Mouse (Mus musculus): ENCODE data around the gene Galnt7. TPM values are rescaled to one million over a fixed set of nuclear protein-coding genes. Genes with fewer than 3 reads are reported as not detected.
"Not testable (repeated sequence)": the region's sequence is repeated elsewhere in the genome, so short reads cannot be mapped to it uniquely, and the experiment has no call there.

Galnt7 gene
- total RNA-seq, 2 experiments from 2014 or later = 5.7 to 6.5 TPM

GRCm38 (mm10) chr8:57511316-57512118 is 141.3 kb downstream of the Galnt7 start, which contains the start of gene Hmgb2:
TSS of gene Hmgb2 (plus strand) at chr8:57511907.
- intact Hi-C loops (cut with DNase I) = loop anchor here (1.0 to 5.0 kb wide), 3 partner anchors 19 to 79 kb away; partner anchors contain the start of gene Sap30
- DNase-seq = peak; percentile 100

GRCm38 (mm10) chr8:57510791-57511315 is 142.0 kb downstream of the Galnt7 start:
- DNase-seq = no peak
- intact Hi-C loops (cut with DNase I) = loop anchor here (1.0 to 5.0 kb wide), 2 partner anchors 24 to 79 kb away; partner anchors contain the start of gene Sap30

- no peak for DNase-seq
- intact Hi-C loops (cut with DNase I) = loop anchor here (5.0 kb wide), 1 partner anchor 166 kb away; no protein-coding TSS in a partner anchor
Observed at GRCm38 (mm10) chr8:57508657-57509056, 144.2 kb downstream of the Galnt7 start.

- intact Hi-C loops (cut with DNase I) = loop anchor here (5.0 kb wide), 1 partner anchor 165 kb away; no protein-coding TSS in a partner anchor
Observed at GRCm38 (mm10) chr8:57507556-57508063, 145.2 kb downstream of the Galnt7 start.

GRCm38 (mm10) chr8:57505500-57505899 is 147.3 kb downstream of the Galnt7 start:
- intact Hi-C loops (cut with DNase I) = loop anchor here (5.0 kb wide), 1 partner anchor 163 kb away; no protein-coding TSS in a partner anchor
- not testable (repeated sequence) for DNase-seq

More at GRCm38 (mm10) chr8:57507556-57508063, 145.2 kb downstream of the Galnt7 start:
- no peak for DNase-seq

- peak; percentile 60 to 66 for DNase-seq
- intact Hi-C loops (cut with DNase I) = no loop called here
Observed at GRCm38 (mm10) chr8:57503641-57504040, 149.2 kb downstream of the Galnt7 start.

GRCm38 (mm10) chr8:57498847-57499511 is 153.9 kb downstream of the Galnt7 start:
- intact Hi-C loops (cut with DNase I) = no loop called here
- peak; percentile 67 to 76 for DNase-seq

GRCm38 (mm10) chr8:57498494-57498846 is 154.4 kb downstream of the Galnt7 start:
- intact Hi-C loops (cut with DNase I) = no loop called here
- DNase-seq = no peak

- intact Hi-C loops (cut with DNase I) = no loop called here
Observed at GRCm38 (mm10) chr8:57491873-57492272, 161.0 kb downstream of the Galnt7 start.

GRCm38 (mm10) chr8:57489896-57490295 is 162.9 kb downstream of the Galnt7 start:
- intact Hi-C loops (cut with DNase I) = loop anchor here (5.0 kb wide), 3 partner anchors 58 to 168 kb away; partner anchors contain the start of gene Hand2
- no peak for DNase-seq

More at GRCm38 (mm10) chr8:57491873-57492272, 161.0 kb downstream of the Galnt7 start:
- DNase-seq = no peak

- DNase-seq = no peak
- intact Hi-C loops (cut with DNase I) = loop anchor here (5.0 kb wide), 3 partner anchors 57 to 167 kb away; partner anchors contain the start of gene Hand2
Observed at GRCm38 (mm10) chr8:57489366-57489765, 163.5 kb downstream of the Galnt7 start.

GRCm38 (mm10) chr8:57488312-57488765 is 164.5 kb downstream of the Galnt7 start:
- DNase-seq = peak; percentile 67 to 71
- intact Hi-C loops (cut with DNase I) = loop anchor here (5.0 kb wide), 3 partner anchors 56 to 166 kb away; partner anchors contain the start of gene Hand2

- peak; percentile 99 for DNase-seq
- intact Hi-C loops (cut with DNase I) = loop anchor here (1.0 to 5.0 kb wide), 5 partner anchors 24 to 165 kb away; partner anchors contain the start of genes Hand2 and Hmgb2
Observed at GRCm38 (mm10) chr8:57487441-57488155, 165.2 kb downstream of the Galnt7 start, which contains the start of gene Sap30. TSS of gene Sap30 (minus strand) at chr8:57487860.

- DNase-seq = peak; percentile 64 to 66
- intact Hi-C loops (cut with DNase I) = loop anchor here (1.0 to 5.0 kb wide), 5 partner anchors 25 to 164 kb away; partner anchors contain the start of genes Hand2 and Hmgb2
Observed at GRCm38 (mm10) chr8:57486491-57487440, 166.1 kb downstream of the Galnt7 start.

- no peak for DNase-seq
- intact Hi-C loops (cut with DNase I) = no loop called here
Observed at GRCm38 (mm10) chr8:57480606-57481005, 172.2 kb downstream of the Galnt7 start.

- intact Hi-C loops (cut with DNase I) = no loop called here
- no peak for DNase-seq
Observed at GRCm38 (mm10) chr8:57479700-57480099, 173.1 kb downstream of the Galnt7 start.

- DNase-seq = no peak
- intact Hi-C loops (cut with DNase I) = no loop called here
Observed at GRCm38 (mm10) chr8:57478406-57478805, 174.4 kb downstream of the Galnt7 start.
